Mouse (Mus musculus): ENCODE measurements around the gene Usp31.

GRCm38 (mm10) chr7:121640998-121641762, 65.9 kb downstream of the Usp31 start:
- no peak for TF ChIP-seq POLR2A (IDR thresholded peaks at IDR 0.05; ENCODE audit: control insufficient read depth, extremely low read depth, insufficient read depth, low read length, poor library complexity)
- no peak for TF ChIP-seq CTCF (IDR thresholded peaks at IDR 0.05; ENCODE audit: borderline replicate concordance, control insufficient read depth, extremely low read depth, insufficient read depth, low read length, poor library complexity)
